Mouse (Mus musculus) C2C12 (cell line): Measurements from ENCODE around the gene Olfr325.

Experiments
- CEBPB ChIP-seq: IDR thresholded peaks from one replicate; pipeline ENCODE4 v1.6.1; 2011; ENCODE audit warnings: low read depth, mild to moderate bottlenecking, control low read depth, moderate library complexity
- MAX ChIP-seq: IDR thresholded peaks from one replicate; pipeline ENCODE4 v1.6.1; 2011; ENCODE audit warnings: mild to moderate bottlenecking, control low read depth

DNA sequence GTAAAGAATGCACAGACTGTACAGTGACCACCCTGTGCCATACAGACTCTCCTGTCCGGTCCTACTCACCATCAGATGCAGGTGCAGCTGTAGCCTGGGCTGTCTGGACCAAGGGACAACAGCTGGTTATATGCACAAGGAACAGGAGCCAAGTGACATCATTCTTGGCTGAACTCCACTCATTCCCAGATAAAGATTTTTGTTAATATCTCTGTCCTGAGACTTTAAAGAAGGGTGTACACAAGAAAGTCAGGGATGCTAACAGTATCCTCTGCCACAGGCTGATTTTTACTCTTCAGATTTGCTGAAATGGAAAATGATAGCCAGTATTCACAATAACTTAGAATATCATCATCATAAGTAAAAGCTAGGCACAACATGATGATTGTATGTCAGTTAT lies 22.0 kb upstream of the Olfr325 start, which contains the start of gene Olfr328:
- TF ChIP-seq MAX (no peak), CEBPB (no peak)
